In the genomic region with DNA sequence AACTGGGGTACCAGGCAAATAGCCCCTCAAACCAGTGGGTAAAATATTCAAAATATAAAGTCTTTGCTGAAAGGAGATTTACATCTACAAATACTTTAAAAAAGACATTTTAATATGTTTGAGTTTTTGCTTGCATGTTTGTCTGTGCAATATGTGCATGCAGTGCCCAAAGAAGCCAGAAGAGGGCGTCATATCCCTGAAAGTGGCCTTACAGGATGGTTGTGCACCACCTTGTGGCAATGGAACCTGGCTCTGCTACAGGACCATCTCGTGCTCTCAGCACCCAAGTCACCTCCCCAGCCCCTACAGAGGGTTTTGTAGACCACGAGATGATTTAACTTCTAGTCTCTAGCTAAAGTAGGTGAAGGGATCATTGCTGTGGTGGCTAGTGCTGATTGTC, we compare ENCODE assay signal across 14 mouse cellular contexts. TPM values are rescaled to one million over a fixed set of nuclear protein-coding genes. Genes with fewer than 3 reads are reported as not detected.
DNase-seq lines count a peak whose midpoint lies in the region; ATAC-seq and TF ChIP-seq lines count a peak whose summit lies in the region.
"Had no signal": no experiment of that assay in that cellular context is flagged by ENCODE, and none has a peak within 500 bp of the region (broad histone marks: within the 10 kb centered on the region; RNA-seq: fewer than 3 reads in every experiment).

No protein-coding gene starts in this region.

- ATAC-seq in intestine, postnatal 0 days, result no peak
- ATAC-seq in intestine, embryonic 15.5 days, result no peak
- 0 out of 2 replicates have a peak, but pooled peaks have one; percentile 41 for ATAC-seq in megakaryocyte-erythroid progenitor cell, adult 5-6 weeks (replicated peaks; ENCODE audit: low FRiP score, low TSS enrichment, poor library complexity, severe bottlenecking)
- ATAC-seq: forebrain, embryonic 15.5 days had no signal

- no peak overlapping the region for H3K27ac ChIP-seq in intestine, postnatal 0 days (ENCODE audit: low read depth, low read length)
- no peak overlapping the region for H3K27ac ChIP-seq in intestine, embryonic 15.5 days
- H3K27ac ChIP-seq: forebrain, embryonic 15.5 days; hindbrain, embryonic 15.5 days; limb, embryonic 15.5 days; midbrain, embryonic 10.5 days had no signal

- peak; percentile 55 for TF ChIP-seq CTCF in intestine, postnatal 0 days (IDR thresholded peaks at IDR 0.05; ENCODE audit: low read depth)

- no peak overlapping the region for H3K9ac ChIP-seq in intestine, postnatal 0 days (ENCODE audit: low read depth, low read length)
- no peak overlapping the region for H3K9ac ChIP-seq in intestine, embryonic 15.5 days
- H3K9ac ChIP-seq: forebrain, embryonic 15.5 days; heart, embryonic 12.5 days; hindbrain, embryonic 15.5 days; limb, embryonic 15.5 days had no signal

- no peaks in the 10 kb centered on the region for H3K9me3 ChIP-seq in intestine, postnatal 0 days (ENCODE audit: control insufficient read depth)
- no peaks in the 10 kb centered on the region for H3K9me3 ChIP-seq in intestine, embryonic 15.5 days
- H3K9me3 ChIP-seq: forebrain, embryonic 15.5 days; hindbrain, embryonic 15.5 days; limb, embryonic 15.5 days; midbrain, embryonic 10.5 days had no signal

- H3K4me1 ChIP-seq in intestine, postnatal 0 days (replicated peaks; ENCODE audit: control insufficient read depth, insufficient read depth, low read length), result no peaks in the 10 kb centered on the region
- no peaks in the 10 kb centered on the region for H3K4me1 ChIP-seq in intestine, embryonic 15.5 days (replicated peaks)
- H3K4me1 ChIP-seq: forebrain, embryonic 15.5 days; heart, embryonic 12.5 days; hindbrain, embryonic 15.5 days; limb, embryonic 15.5 days; midbrain, embryonic 10.5 days had no signal

- H3K4me3 ChIP-seq in intestine, postnatal 0 days (ENCODE audit: low read depth, low read length), result no peak overlapping the region
- no peak overlapping the region for H3K4me3 ChIP-seq in intestine, embryonic 15.5 days (replicated peaks)
- H3K4me3 ChIP-seq: forebrain, embryonic 15.5 days; heart, embryonic 12.5 days; hindbrain, embryonic 15.5 days; limb, embryonic 15.5 days; midbrain, embryonic 10.5 days had no signal

- WGBS in intestine, postnatal 0 days, result 50% methylated on average over 3 of the region's 3 CpGs
- 40% methylated on average over 3 of the region's 3 CpGs for WGBS in intestine, embryonic 15.5 days

- no peaks in the 10 kb centered on the region for H3K27me3 ChIP-seq in intestine, postnatal 0 days (replicated peaks; ENCODE audit: control insufficient read depth, insufficient read depth, low read length)
- no peaks in the 10 kb centered on the region for H3K27me3 ChIP-seq in intestine, embryonic 15.5 days (replicated peaks)
- H3K27me3 ChIP-seq: forebrain, embryonic 15.5 days; heart, embryonic 12.5 days; hindbrain, embryonic 15.5 days; limb, embryonic 15.5 days had no signal

- no peak overlapping the region for H3K4me2 ChIP-seq in intestine, postnatal 0 days (replicated peaks; ENCODE audit: low read depth)
- no peak overlapping the region for H3K4me2 ChIP-seq in intestine, embryonic 15.5 days (replicated peaks)
- H3K4me2 ChIP-seq: forebrain, embryonic 15.5 days; heart, embryonic 12.5 days; hindbrain, embryonic 15.5 days; limb, embryonic 15.5 days had no signal

- no peaks in the 10 kb centered on the region for H3K36me3 ChIP-seq in intestine, postnatal 0 days (ENCODE audit: control insufficient read depth, insufficient read depth)
- no peaks in the 10 kb centered on the region for H3K36me3 ChIP-seq in intestine, embryonic 15.5 days
- H3K36me3 ChIP-seq: forebrain, embryonic 15.5 days; heart, embryonic 12.5 days; hindbrain, embryonic 15.5 days; limb, embryonic 15.5 days; midbrain, embryonic 10.5 days had no signal

- DNase-seq in A20 (ENCODE audit: low read depth, low spot score) (peak; percentile 45), MEL-GATA-1-ER (ENCODE audit: extremely low read depth, low read depth) (peak; percentile 10)
- no peak for DNase-seq in urinary bladder, postnatal 10 days (ENCODE audit: low spot score)
- no peak for DNase-seq in layer of hippocampus, adult 11-12 months (ENCODE audit: low spot score)

RNA-seq across cellular contexts. Expression of gene Pde10a, which starts 8.7 kb away (rescaled TPM):
- 0.47 and 0.84 TPM in 2 replicates for polyA plus RNA-seq in intestine, postnatal 0 days (2015; fragmentation: Nextera tagmentation; extraction: Ambion mirVana)
- polyA plus RNA-seq in intestine, embryonic 15.5 days (2015; fragmentation: Nextera tagmentation; extraction: Ambion mirVana), result 1.4 and 1.5 TPM in 2 replicates
- total RNA-seq in megakaryocyte-erythroid progenitor cell, adult 5-6 weeks (2014; fragmentation: Nextera tagmentation), result 0.67 and 1.7 TPM in 2 replicates
- 2.7 and 7.8 TPM in 2 replicates for total RNA-seq in megakaryocyte-erythroid progenitor cell, adult 5-6 weeks (2017)
- total RNA-seq: neutrophil, adult 5-6 weeks had no signal

RNA-seq across cellular contexts. Expression of gene Gm17087, which starts 32.9 kb away (rescaled TPM):
- not detected in 2 replicates for polyA plus RNA-seq in intestine, postnatal 0 days (2015; fragmentation: Nextera tagmentation; extraction: Ambion mirVana)
- not detected in 2 replicates for polyA plus RNA-seq in intestine, embryonic 15.5 days (2015; fragmentation: Nextera tagmentation; extraction: Ambion mirVana)
- total RNA-seq in megakaryocyte-erythroid progenitor cell, adult 5-6 weeks (2014; fragmentation: Nextera tagmentation), result not detected in 2 replicates
- not detected in 2 replicates for total RNA-seq in megakaryocyte-erythroid progenitor cell, adult 5-6 weeks (2017)
- total RNA-seq: neutrophil, adult 5-6 weeks had no signal
- polyA plus RNA-seq: embryonic facial prominence, embryonic 11.5 days; forebrain, embryonic 15.5 days; heart, embryonic 12.5 days; hindbrain, embryonic 15.5 days; limb, embryonic 15.5 days; midbrain, embryonic 10.5 days had no signal

Comparison
In these comparisons a context has a peak if more than half of its experiments do, and no peak if none do; other contexts are left out.
1. DNase-seq: peak in A20 (single experiment) and MEL-GATA-1-ER (single experiment); none in urinary bladder, postnatal 10 days (single experiment) and layer of hippocampus, adult 11-12 months (single experiment).